In the genomic region with DNA sequence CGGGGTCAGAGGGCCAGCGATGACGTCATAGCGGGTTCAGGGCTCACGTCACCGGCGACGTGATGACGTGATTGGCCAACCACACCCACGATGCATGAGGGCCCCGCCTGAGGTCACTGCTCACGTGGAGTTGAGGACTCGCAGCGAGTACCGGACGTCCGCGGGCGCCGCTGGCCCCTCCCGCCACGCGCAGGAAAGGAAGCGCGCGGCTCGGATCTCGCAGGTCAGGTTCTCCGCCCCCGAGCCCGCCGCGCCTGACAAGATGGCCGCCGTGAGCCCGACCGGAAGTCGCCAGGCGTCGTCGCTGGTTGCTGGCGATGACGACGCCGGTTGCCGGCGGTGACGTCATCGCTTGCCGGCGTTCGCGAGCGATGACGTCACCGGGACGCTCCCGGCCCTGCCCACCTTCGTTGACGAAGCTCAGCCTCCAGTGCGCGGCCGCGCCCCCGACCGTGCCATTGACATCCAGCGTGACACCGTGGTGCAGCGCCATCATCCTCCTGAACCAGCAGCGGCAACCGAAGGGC, we compare ENCODE assay signal across 8 mouse cellular contexts. TPM values are rescaled to one million over a fixed set of nuclear protein-coding genes. Genes with fewer than 3 reads are reported as not detected.
DNase-seq lines count a peak whose midpoint lies in the region; ATAC-seq and TF ChIP-seq lines count a peak whose summit lies in the region.

No protein-coding gene starts in this region.

- 0 out of 2 replicates have a peak, but pooled peaks cover 3% of the 10 kb centered on the region for H3K36me3 ChIP-seq in embryonic facial prominence, embryonic 10.5 days (replicated peaks)
- peaks cover 8% of the 10 kb centered on the region for H3K36me3 ChIP-seq in heart, embryonic 13.5 days
- no peaks in the 10 kb centered on the region for H3K36me3 ChIP-seq in kidney, embryonic 15.5 days
- no peaks in the 10 kb centered on the region for H3K36me3 ChIP-seq in liver, embryonic 12.5 days
- no peaks in the 10 kb centered on the region for H3K36me3 ChIP-seq in stomach, embryonic 15.5 days

- H3K9ac ChIP-seq in heart, embryonic 13.5 days = peak overlapping the region; percentile 57
- peak overlapping the region; percentile 12; the same call in 1 of the 2 replicates for H3K9ac ChIP-seq in kidney, embryonic 15.5 days
- peak overlapping the region; percentile 44; the same call in 1 of the 2 replicates for H3K9ac ChIP-seq in liver, embryonic 12.5 days
- no peak overlapping the region for H3K9ac ChIP-seq in stomach, embryonic 15.5 days

- peak overlapping the region; percentile 75 for H3K4me3 ChIP-seq in layer of hippocampus, adult 2 months
- H3K4me3 ChIP-seq in embryonic facial prominence, embryonic 10.5 days = peak overlapping the region; percentile 71
- H3K4me3 ChIP-seq in heart, embryonic 13.5 days = peak overlapping the region; percentile 60
- peak overlapping the region; percentile 66 for H3K4me3 ChIP-seq in kidney, embryonic 15.5 days (replicated peaks)
- H3K4me3 ChIP-seq in liver, embryonic 12.5 days = peak overlapping the region; percentile 66
- peak overlapping the region; percentile 61 for H3K4me3 ChIP-seq in stomach, embryonic 15.5 days (replicated peaks)

- no peaks in the 10 kb centered on the region for H3K27me3 ChIP-seq in embryonic facial prominence, embryonic 10.5 days (replicated peaks; ENCODE audit: low read depth, poor library complexity, severe bottlenecking)
- peaks cover 9% of the 10 kb centered on the region; the same call in 1 of the 2 replicates for H3K27me3 ChIP-seq in heart, embryonic 13.5 days (replicated peaks)
- H3K27me3 ChIP-seq in kidney, embryonic 15.5 days = no peaks in the 10 kb centered on the region
- no peaks in the 10 kb centered on the region; the same call in 1 of the 2 replicates for H3K27me3 ChIP-seq in liver, embryonic 12.5 days (replicated peaks)
- no peaks in the 10 kb centered on the region for H3K27me3 ChIP-seq in stomach, embryonic 15.5 days (replicated peaks)

- TF ChIP-seq CTCF in layer of hippocampus, adult 2 months (conservative IDR thresholded peaks at IDR 0.05) = no peak

- peak overlapping the region; percentile 71 for H3K4me2 ChIP-seq in heart, embryonic 13.5 days
- H3K4me2 ChIP-seq in kidney, embryonic 15.5 days = peak overlapping the region; percentile 78
- H3K4me2 ChIP-seq in liver, embryonic 12.5 days = peak overlapping the region; percentile 82
- peak overlapping the region; percentile 73 for H3K4me2 ChIP-seq in stomach, embryonic 15.5 days

- WGBS in embryonic facial prominence, embryonic 10.5 days = 3% methylated on average over 71 of the region's 71 CpGs
- 3% methylated on average over 71 of the region's 71 CpGs for WGBS in heart, embryonic 13.5 days
- 1% methylated on average over 71 of the region's 71 CpGs for WGBS in kidney, embryonic 15.5 days
- WGBS in liver, embryonic 12.5 days (ENCODE audit: insufficient replicate concordance) = 2% methylated on average over 68 of the region's 71 CpGs
- 2% methylated on average over 71 of the region's 71 CpGs for WGBS in stomach, embryonic 15.5 days

- H3K27ac ChIP-seq in layer of hippocampus, adult 2 months = peak overlapping the region; percentile 88
- H3K27ac ChIP-seq in embryonic facial prominence, embryonic 10.5 days (replicated peaks) = peak overlapping the region; percentile 89
- H3K27ac ChIP-seq in heart, embryonic 13.5 days (replicated peaks) = peak overlapping the region; percentile 84
- H3K27ac ChIP-seq in kidney, embryonic 15.5 days = peak overlapping the region; percentile 97
- H3K27ac ChIP-seq in liver, embryonic 12.5 days = peak overlapping the region; percentile 84
- H3K27ac ChIP-seq in stomach, embryonic 15.5 days = peak overlapping the region; percentile 95

- peak; percentile 71 to 79 for DNase-seq in layer of hippocampus, adult 2 months (ENCODE audit: low spot score in 2 of 2)
- no peak for DNase-seq in layer of hippocampus, adult 11-12 months (ENCODE audit: low spot score)
- peak; percentile 84 for DNase-seq in embryonic facial prominence, embryonic 10.5 days (ENCODE audit: low spot score)
- peak; percentile 91 for DNase-seq in naive thymus-derived CD4-positive, alpha-beta T cell, adult 2 months (ENCODE audit: low read depth)

- H3K4me1 ChIP-seq in embryonic facial prominence, embryonic 10.5 days = peaks cover 23% of the 10 kb centered on the region; the same call in 1 of the 2 replicates
- H3K4me1 ChIP-seq in heart, embryonic 13.5 days = peaks cover 7% of the 10 kb centered on the region; the same call in 1 of the 2 replicates
- H3K4me1 ChIP-seq in kidney, embryonic 15.5 days = peaks cover 18% of the 10 kb centered on the region
- peaks cover 30% of the 10 kb centered on the region for H3K4me1 ChIP-seq in liver, embryonic 12.5 days
- H3K4me1 ChIP-seq in stomach, embryonic 15.5 days = no peaks in the 10 kb centered on the region

- ATAC-seq in heart, embryonic 13.5 days (ENCODE audit: extremely low read depth, insufficient number of reproducible peaks, low FRiP score, low TSS enrichment) = peak; percentile 19
- peak; percentile 37 for ATAC-seq in kidney, embryonic 15.5 days (replicated peaks; ENCODE audit: low FRiP score)
- peak; percentile 13 for ATAC-seq in liver, embryonic 12.5 days
- peak; percentile 16; the same call in 1 of the 2 replicates for ATAC-seq in stomach, embryonic 15.5 days (ENCODE audit: insufficient read depth, low FRiP score, low read depth)

- peaks cover 16% of the 10 kb centered on the region for H3K9me3 ChIP-seq in embryonic facial prominence, embryonic 10.5 days
- H3K9me3 ChIP-seq in heart, embryonic 13.5 days = 0 out of 2 replicates have a peak, but pooled peaks cover 12% of the 10 kb centered on the region
- peaks cover 6% of the 10 kb centered on the region; the same call in 1 of the 2 replicates for H3K9me3 ChIP-seq in kidney, embryonic 15.5 days (replicated peaks)
- peaks cover 3% of the 10 kb centered on the region for H3K9me3 ChIP-seq in liver, embryonic 12.5 days (replicated peaks)
- no peaks in the 10 kb centered on the region for H3K9me3 ChIP-seq in stomach, embryonic 15.5 days

RNA-seq across cellular contexts. Expression of a gene that starts 1.8 kb away (rescaled TPM):
- total RNA-seq in layer of hippocampus, adult 2 months (2021) = 10 to 100 TPM; 36.4 to 42.3 TPM
- 13.6 and 16.3 TPM in 2 replicates for polyA plus RNA-seq in embryonic facial prominence, embryonic 10.5 days (2016; fragmentation: Nextera tagmentation; extraction: Ambion mirVana)
- 33.5 and 35.2 TPM in 2 replicates for polyA plus RNA-seq in heart, embryonic 13.5 days (2015; fragmentation: Nextera tagmentation; extraction: Ambion mirVana)
- polyA plus RNA-seq in kidney, embryonic 15.5 days (2015; fragmentation: Nextera tagmentation; extraction: Ambion mirVana) = 35.0 and 46.5 TPM in 2 replicates
- 14.2 and 15.9 TPM in 2 replicates for polyA plus RNA-seq in liver, embryonic 12.5 days (2016; fragmentation: Nextera tagmentation; extraction: Ambion mirVana)
- 39.5 and 45.9 TPM in 2 replicates for polyA plus RNA-seq in stomach, embryonic 15.5 days (2015; fragmentation: Nextera tagmentation; extraction: Ambion mirVana)

RNA-seq across cellular contexts. Expression of a gene that starts 42.8 kb away (rescaled TPM):
- total RNA-seq in layer of hippocampus, adult 2 months (2021) = not detected
- not detected in 2 replicates for polyA plus RNA-seq in embryonic facial prominence, embryonic 10.5 days (2016; fragmentation: Nextera tagmentation; extraction: Ambion mirVana)
- not detected in 2 replicates for polyA plus RNA-seq in heart, embryonic 13.5 days (2015; fragmentation: Nextera tagmentation; extraction: Ambion mirVana)
- polyA plus RNA-seq in kidney, embryonic 15.5 days (2015; fragmentation: Nextera tagmentation; extraction: Ambion mirVana) = not detected in 2 replicates
- polyA plus RNA-seq in liver, embryonic 12.5 days (2016; fragmentation: Nextera tagmentation; extraction: Ambion mirVana) = not detected in 2 replicates
- not detected in 2 replicates for polyA plus RNA-seq in stomach, embryonic 15.5 days (2015; fragmentation: Nextera tagmentation; extraction: Ambion mirVana)

RNA-seq across cellular contexts. Expression of a gene that starts 50.4 kb away (rescaled TPM):
- under 1 TPM in 1 of 2 experiments, not detected in 1; 0.38 TPM for total RNA-seq in layer of hippocampus, adult 2 months (2021)
- 0.10 TPM in 1 of 2 replicates, not detected in the other for polyA plus RNA-seq in embryonic facial prominence, embryonic 10.5 days (2016; fragmentation: Nextera tagmentation; extraction: Ambion mirVana)
- 0.16 TPM in 1 of 2 replicates, not detected in the other for polyA plus RNA-seq in heart, embryonic 13.5 days (2015; fragmentation: Nextera tagmentation; extraction: Ambion mirVana)
- polyA plus RNA-seq in kidney, embryonic 15.5 days (2015; fragmentation: Nextera tagmentation; extraction: Ambion mirVana) = 0.15 and 0.17 TPM in 2 replicates
- polyA plus RNA-seq in liver, embryonic 12.5 days (2016; fragmentation: Nextera tagmentation; extraction: Ambion mirVana) = 0.17 TPM in 1 of 2 replicates, not detected in the other
- polyA plus RNA-seq in stomach, embryonic 15.5 days (2015; fragmentation: Nextera tagmentation; extraction: Ambion mirVana) = 0.21 and 0.37 TPM in 2 replicates
